ENCODE assay signal across 8 mouse cellular contexts in genomic region chr11:60311025-60311854, GRCm38 (mm10). TPM values are rescaled to one million over a fixed set of nuclear protein-coding genes. Genes with fewer than 3 reads are reported as not detected.
A peak's percentile ranks its signal among the peaks of the same experiment; 100 is the strongest.
DNase-seq lines count a peak whose midpoint lies in the region; ATAC-seq and TF ChIP-seq lines count a peak whose summit lies in the region.

No protein-coding gene starts in this region.

- peak; percentile 89 for DNase-seq in adrenal gland, postnatal 25 days
- DNase-seq in heart, adult 8-10 months (ENCODE audit: low spot score) = peak; percentile 58
- peak; percentile 94 for DNase-seq in kidney, adult 2 months
- DNase-seq in left cerebral cortex, postnatal 25 days (ENCODE audit: low spot score in 2 of 2) = peak; percentile 75 to 85
- no peak for DNase-seq in spleen, adult 18-20 months

- H3K27me3 ChIP-seq in embryonic facial prominence, embryonic 12.5 days = no peaks in the 10 kb centered on the region
- H3K27me3 ChIP-seq in kidney, adult 2 months (replicated peaks; ENCODE audit: control insufficient read depth, insufficient read depth, low read length) = no peaks in the 10 kb centered on the region
- no peaks in the 10 kb centered on the region for H3K27me3 ChIP-seq in midbrain, embryonic 12.5 days
- H3K27me3 ChIP-seq in stomach, embryonic 14.5 days (ENCODE audit: control insufficient read depth, insufficient read depth, low read length) = no peaks in the 10 kb centered on the region

- H3K27ac ChIP-seq in embryonic facial prominence, embryonic 12.5 days = peak overlapping the region; percentile 79
- peak overlapping the region; percentile 44 for H3K27ac ChIP-seq in kidney, adult 2 months (ENCODE audit: insufficient read depth, low read depth, low read length)
- peak overlapping the region; percentile 90 for H3K27ac ChIP-seq in midbrain, embryonic 12.5 days (replicated peaks)
- peak overlapping the region; percentile 77 for H3K27ac ChIP-seq in stomach, embryonic 14.5 days (ENCODE audit: low read length)

- intact Hi-C loops in left cerebral cortex, postnatal 25 days (cut with DNase I) = no loop called here

- no peaks in the 10 kb centered on the region for H3K9me3 ChIP-seq in embryonic facial prominence, embryonic 12.5 days
- no peaks in the 10 kb centered on the region for H3K9me3 ChIP-seq in midbrain, embryonic 12.5 days
- no peaks in the 10 kb centered on the region for H3K9me3 ChIP-seq in stomach, embryonic 14.5 days (ENCODE audit: control insufficient read depth, low read depth, low read length)

- WGBS in embryonic facial prominence, embryonic 12.5 days = 12% methylated on average over 8 of the region's 8 CpGs
- WGBS in kidney, adult 2 months = 10% methylated on average over 8 of the region's 8 CpGs
- 7% methylated on average over 8 of the region's 8 CpGs for WGBS in midbrain, embryonic 12.5 days
- WGBS in stomach, embryonic 14.5 days = 7% methylated on average over 8 of the region's 8 CpGs

- ATAC-seq in embryonic facial prominence, embryonic 12.5 days (ENCODE audit: insufficient number of reproducible peaks, insufficient read depth, low FRiP score, low TSS enrichment) = 0 out of 2 replicates have a peak, but pooled peaks have one; percentile 68
- ATAC-seq in midbrain, embryonic 12.5 days (ENCODE audit: low FRiP score, low read depth) = peak; percentile 89
- ATAC-seq in stomach, embryonic 14.5 days (ENCODE audit: insufficient number of reproducible peaks, insufficient read depth, low FRiP score, low read depth) = no peak

- no peaks in the 10 kb centered on the region for H3K36me3 ChIP-seq in embryonic facial prominence, embryonic 12.5 days
- H3K36me3 ChIP-seq in kidney, adult 2 months (ENCODE audit: control insufficient read depth, insufficient read depth, low read length) = no peaks in the 10 kb centered on the region
- H3K36me3 ChIP-seq in midbrain, embryonic 12.5 days = no peaks in the 10 kb centered on the region
- H3K36me3 ChIP-seq in stomach, embryonic 14.5 days (ENCODE audit: control insufficient read depth, insufficient read depth, low read length) = no peaks in the 10 kb centered on the region

- 0 out of 2 replicates have a peak overlapping the region, but pooled peaks have one; percentile 16 for H3K4me2 ChIP-seq in embryonic facial prominence, embryonic 12.5 days (replicated peaks)
- peak overlapping the region; percentile 25 for H3K4me2 ChIP-seq in midbrain, embryonic 12.5 days (replicated peaks)
- H3K4me2 ChIP-seq in stomach, embryonic 14.5 days (replicated peaks; ENCODE audit: low read depth, low read length) = peak overlapping the region; percentile 13; the same call in 1 of the 2 replicates

- peaks cover 42% of the 10 kb centered on the region for H3K4me1 ChIP-seq in embryonic facial prominence, embryonic 12.5 days
- H3K4me1 ChIP-seq in kidney, adult 2 months (ENCODE audit: control insufficient read depth, insufficient read depth, low read length) = peaks cover 43% of the 10 kb centered on the region
- H3K4me1 ChIP-seq in midbrain, embryonic 12.5 days = peaks cover 34% of the 10 kb centered on the region
- H3K4me1 ChIP-seq in stomach, embryonic 14.5 days (ENCODE audit: control insufficient read depth, insufficient read depth, low read length) = peaks cover 41% of the 10 kb centered on the region

- no peak overlapping the region for H3K4me3 ChIP-seq in embryonic facial prominence, embryonic 12.5 days
- no peak overlapping the region for H3K4me3 ChIP-seq in kidney, adult 2 months (ENCODE audit: insufficient read depth, low read depth, low read length)
- H3K4me3 ChIP-seq in midbrain, embryonic 12.5 days = no peak overlapping the region
- H3K4me3 ChIP-seq in stomach, embryonic 14.5 days (ENCODE audit: low read depth, low read length) = no peak overlapping the region

- no peak for TF ChIP-seq CTCF in kidney, adult 2 months (conservative IDR thresholded peaks at IDR 0.05; ENCODE audit: insufficient read depth, insufficient read length, low read depth, low read length)

- H3K9ac ChIP-seq in embryonic facial prominence, embryonic 12.5 days = peak overlapping the region; percentile 5; the same call in 1 of the 2 replicates
- H3K9ac ChIP-seq in midbrain, embryonic 12.5 days (replicated peaks) = peak overlapping the region; percentile 34; the same call in 1 of the 2 replicates
- H3K9ac ChIP-seq in stomach, embryonic 14.5 days (replicated peaks; ENCODE audit: low read depth, low read length) = no peak overlapping the region

- no peak for TF ChIP-seq POLR2A in kidney, adult 2 months (IDR thresholded peaks at IDR 0.05; ENCODE audit: low read depth, low read length)

RNA-seq across cellular contexts. Expression of gene Tom1l2, which starts 41.5 kb away (rescaled TPM):
- total RNA-seq in adrenal gland, postnatal 25 days (2021) = 74.6 and 95.4 TPM in 2 replicates
- polyA plus RNA-seq in embryonic facial prominence, embryonic 12.5 days (2016; fragmentation: Nextera tagmentation; extraction: Ambion mirVana) = 28.4 and 28.7 TPM in 2 replicates
- 100 to 1,000 TPM; 121 to 134 (median 127) TPM for total RNA-seq in heart, adult 8-10 months (2022)
- 95.2 and 125 TPM in 2 replicates for polyA plus RNA-seq in kidney, adult 2 months (2012; rRNA removed)
- 100 to 1,000 TPM; 200 to 203 TPM for total RNA-seq in left cerebral cortex, postnatal 25 days (2021)
- 33.3 and 37.3 TPM in 2 replicates for polyA plus RNA-seq in midbrain, embryonic 12.5 days (2016; fragmentation: Nextera tagmentation; extraction: Ambion mirVana)
- polyA plus RNA-seq in stomach, embryonic 14.5 days (2014; fragmentation: Nextera tagmentation; extraction: Ambion mirVana) = 22.2 and 22.7 TPM in 2 replicates

RNA-seq across cellular contexts. Expression of gene Drc3, which starts 41.9 kb away (rescaled TPM):
- total RNA-seq in adrenal gland, postnatal 25 days (2021) = 0.81 and 2.3 TPM in 2 replicates
- 2.0 and 2.3 TPM in 2 replicates for polyA plus RNA-seq in embryonic facial prominence, embryonic 12.5 days (2016; fragmentation: Nextera tagmentation; extraction: Ambion mirVana)
- total RNA-seq in heart, adult 8-10 months (2022) = 1 to 10 TPM; 2.3 to 3.4 (median 2.7) TPM
- 2.6 and 2.8 TPM in 2 replicates for polyA plus RNA-seq in kidney, adult 2 months (2012; rRNA removed)
- 10 to 100 TPM in 1 of 2 experiments, 1 to 10 TPM in 1; 9.1 to 11.1 TPM for total RNA-seq in left cerebral cortex, postnatal 25 days (2021)
- polyA plus RNA-seq in midbrain, embryonic 12.5 days (2016; fragmentation: Nextera tagmentation; extraction: Ambion mirVana) = 2.5 and 2.7 TPM in 2 replicates
- 0.98 and 1.8 TPM in 2 replicates for polyA plus RNA-seq in stomach, embryonic 14.5 days (2014; fragmentation: Nextera tagmentation; extraction: Ambion mirVana)

Comparison
In these comparisons a context has a peak if more than half of its experiments do, and no peak if none do; other contexts are left out.
1. DNase-seq: peak in adrenal gland, postnatal 25 days (single experiment), heart, adult 8-10 months (single experiment), kidney, adult 2 months (single experiment) and left cerebral cortex, postnatal 25 days (2 of 2); none in spleen, adult 18-20 months (0 of 2).
2. Peak in every context shown above with its lines, with median percentiles within 50 percentile points of each other: H3K27ac ChIP-seq and H3K4me2 ChIP-seq.